Mouse (Mus musculus): Measurements from ENCODE around the gene Pbx1. TPM values are rescaled to one million over a fixed set of nuclear protein-coding genes. Genes with fewer than 3 reads are reported as not detected.

The Pbx1 gene
- polyA plus RNA-seq, 1 experiment from 2014 or later: 43.7 TPM

GRCm38 (mm10) chr1:168169052-168169779, 262.9 kb downstream of the Pbx1 start:
- Histone ChIP-seq H3K9me3 (ENCODE audit: control insufficient read depth, low read length) (no peaks in the 10 kb centered on the region), H3K27ac (replicated peaks; ENCODE audit: low read depth, low read length) (no peak overlapping the region), H3K27me3 (ENCODE audit: control insufficient read depth, insufficient read depth, low read length) (no peaks in the 10 kb centered on the region), H3K4me2 (ENCODE audit: low read depth, severe bottlenecking) (no peak overlapping the region), H3K9ac (ENCODE audit: low read length) (no peak overlapping the region), H3K4me1 (ENCODE audit: control insufficient read depth, insufficient read depth, low read length) (no peaks in the 10 kb centered on the region), H3K4me3 (ENCODE audit: low read depth, low read length) (no peak overlapping the region), H3K36me3 (ENCODE audit: control insufficient read depth, insufficient read depth, low read length) (no peaks in the 10 kb centered on the region)
- ATAC-seq (ENCODE audit: insufficient number of reproducible peaks, low FRiP score, low TSS enrichment, low read depth) (no peak), DNase-seq (ENCODE audit: low spot score) (no peak)
- 83% methylated on average over 10 of the region's 10 CpGs for WGBS

- H3K36me3 ChIP-seq (ENCODE audit: control insufficient read depth, insufficient read depth, low read length): no peaks in the 10 kb centered on the region
- no peaks in the 10 kb centered on the region for H3K4me1 ChIP-seq (ENCODE audit: control insufficient read depth, insufficient read depth, low read length)
- H3K4me3 ChIP-seq (ENCODE audit: low read depth, low read length): no peak overlapping the region
- WGBS: 88% methylated on average over 5 of the region's 5 CpGs
- no peak for DNase-seq (ENCODE audit: low spot score)
- H3K27ac ChIP-seq (replicated peaks; ENCODE audit: low read depth, low read length): no peak overlapping the region
- ATAC-seq (ENCODE audit: insufficient number of reproducible peaks, low FRiP score, low TSS enrichment, low read depth): no peak
- H3K9me3 ChIP-seq (ENCODE audit: control insufficient read depth, low read length): no peaks in the 10 kb centered on the region
- no peak overlapping the region for H3K4me2 ChIP-seq (ENCODE audit: low read depth, severe bottlenecking)
- H3K9ac ChIP-seq (ENCODE audit: low read length): no peak overlapping the region
- H3K27me3 ChIP-seq (ENCODE audit: control insufficient read depth, insufficient read depth, low read length): no peaks in the 10 kb centered on the region
Measured at GRCm38 (mm10) chr1:168167781-168168180, 264.3 kb downstream of the Pbx1 start.

GRCm38 (mm10) chr1:168166841-168167240, 265.2 kb downstream of the Pbx1 start:
- Histone ChIP-seq H3K4me1 (ENCODE audit: control insufficient read depth, insufficient read depth, low read length) (no peaks in the 10 kb centered on the region), H3K36me3 (ENCODE audit: control insufficient read depth, insufficient read depth, low read length) (no peaks in the 10 kb centered on the region), H3K9me3 (ENCODE audit: control insufficient read depth, low read length) (no peaks in the 10 kb centered on the region), H3K9ac (ENCODE audit: low read length) (no peak overlapping the region), H3K4me3 (ENCODE audit: low read depth, low read length) (no peak overlapping the region), H3K27me3 (ENCODE audit: control insufficient read depth, insufficient read depth, low read length) (no peaks in the 10 kb centered on the region), H3K27ac (replicated peaks; ENCODE audit: low read depth, low read length) (no peak overlapping the region), H3K4me2 (ENCODE audit: low read depth, severe bottlenecking) (no peak overlapping the region)
- DNase-seq (ENCODE audit: low spot score): no peak
- WGBS: 92% methylated on average over 2 of the region's 2 CpGs
- ATAC-seq (ENCODE audit: insufficient number of reproducible peaks, low FRiP score, low TSS enrichment, low read depth): no peak

GRCm38 (mm10) chr1:168164945-168165344, 267.1 kb downstream of the Pbx1 start:
- Histone ChIP-seq H3K27me3 (ENCODE audit: control insufficient read depth, insufficient read depth, low read length) (no peaks in the 10 kb centered on the region), H3K36me3 (ENCODE audit: control insufficient read depth, insufficient read depth, low read length) (no peaks in the 10 kb centered on the region), H3K4me3 (ENCODE audit: low read depth, low read length) (no peak overlapping the region), H3K27ac (replicated peaks; ENCODE audit: low read depth, low read length) (no peak overlapping the region), H3K4me1 (ENCODE audit: control insufficient read depth, insufficient read depth, low read length) (no peaks in the 10 kb centered on the region), H3K9me3 (ENCODE audit: control insufficient read depth, low read length) (no peaks in the 10 kb centered on the region), H3K4me2 (ENCODE audit: low read depth, severe bottlenecking) (no peak overlapping the region), H3K9ac (ENCODE audit: low read length) (no peak overlapping the region)
- 92% methylated on average over 3 of the region's 3 CpGs for WGBS
- ATAC-seq (ENCODE audit: insufficient number of reproducible peaks, low FRiP score, low TSS enrichment, low read depth) (no peak), DNase-seq (ENCODE audit: low spot score) (no peak)

- H3K27ac ChIP-seq (replicated peaks; ENCODE audit: low read depth, low read length): no peak overlapping the region
- H3K4me3 ChIP-seq (ENCODE audit: low read depth, low read length): no peak overlapping the region
- no peak overlapping the region for H3K4me2 ChIP-seq (ENCODE audit: low read depth, severe bottlenecking)
- no peaks in the 10 kb centered on the region for H3K4me1 ChIP-seq (ENCODE audit: control insufficient read depth, insufficient read depth, low read length)
- no peaks in the 10 kb centered on the region for H3K27me3 ChIP-seq (ENCODE audit: control insufficient read depth, insufficient read depth, low read length)
- H3K9ac ChIP-seq (ENCODE audit: low read length): no peak overlapping the region
- H3K36me3 ChIP-seq (ENCODE audit: control insufficient read depth, insufficient read depth, low read length): no peaks in the 10 kb centered on the region
- ATAC-seq (ENCODE audit: insufficient number of reproducible peaks, low FRiP score, low TSS enrichment, low read depth) (no peak), DNase-seq (ENCODE audit: low spot score) (no peak)
- no peaks in the 10 kb centered on the region for H3K9me3 ChIP-seq (ENCODE audit: control insufficient read depth, low read length)
- whole genome bisulfite sequencing: 61% methylated on average over 23 of the region's 23 CpGs
Measured at GRCm38 (mm10) chr1:168163521-168164233, 268.4 kb downstream of the Pbx1 start.

GRCm38 (mm10) chr1:168139138-168139682, 292.9 kb downstream of the Pbx1 start:
- H3K4me2 ChIP-seq (ENCODE audit: low read depth, severe bottlenecking): no peak overlapping the region
- DNase-seq (ENCODE audit: low spot score) (no peak), ATAC-seq (ENCODE audit: insufficient number of reproducible peaks, low FRiP score, low TSS enrichment, low read depth) (no peak)
- H3K27me3 ChIP-seq (ENCODE audit: control insufficient read depth, insufficient read depth, low read length): no peaks in the 10 kb centered on the region
- no peaks in the 10 kb centered on the region for H3K4me1 ChIP-seq (ENCODE audit: control insufficient read depth, insufficient read depth, low read length)
- no peaks in the 10 kb centered on the region for H3K36me3 ChIP-seq (ENCODE audit: control insufficient read depth, insufficient read depth, low read length)
- WGBS: 51% methylated on average over 6 of the region's 6 CpGs
- H3K9ac ChIP-seq (ENCODE audit: low read length): no peak overlapping the region
- H3K27ac ChIP-seq (replicated peaks; ENCODE audit: low read depth, low read length): no peak overlapping the region
- no peak overlapping the region for H3K4me3 ChIP-seq (ENCODE audit: low read depth, low read length)
- H3K9me3 ChIP-seq (ENCODE audit: control insufficient read depth, low read length): no peaks in the 10 kb centered on the region

GRCm38 (mm10) chr1:168138669-168139068, 293.4 kb downstream of the Pbx1 start:
- H3K9me3 ChIP-seq (ENCODE audit: control insufficient read depth, low read length): no peaks in the 10 kb centered on the region
- H3K27ac ChIP-seq (replicated peaks; ENCODE audit: low read depth, low read length): no peak overlapping the region
- no peaks in the 10 kb centered on the region for H3K4me1 ChIP-seq (ENCODE audit: control insufficient read depth, insufficient read depth, low read length)
- 72% methylated on average over 4 of the region's 4 CpGs for WGBS
- no peak overlapping the region for H3K4me3 ChIP-seq (ENCODE audit: low read depth, low read length)
- H3K9ac ChIP-seq (ENCODE audit: low read length): no peak overlapping the region
- no peak for ATAC-seq (ENCODE audit: insufficient number of reproducible peaks, low FRiP score, low TSS enrichment, low read depth)
- no peaks in the 10 kb centered on the region for H3K36me3 ChIP-seq (ENCODE audit: control insufficient read depth, insufficient read depth, low read length)
- no peak overlapping the region for H3K4me2 ChIP-seq (ENCODE audit: low read depth, severe bottlenecking)
- no peaks in the 10 kb centered on the region for H3K27me3 ChIP-seq (ENCODE audit: control insufficient read depth, insufficient read depth, low read length)
- DNase-seq (ENCODE audit: low spot score): no peak

- H3K4me1 ChIP-seq (ENCODE audit: control insufficient read depth, insufficient read depth, low read length): no peaks in the 10 kb centered on the region
- H3K36me3 ChIP-seq (ENCODE audit: control insufficient read depth, insufficient read depth, low read length): no peaks in the 10 kb centered on the region
- H3K9ac ChIP-seq (ENCODE audit: low read length): no peak overlapping the region
- H3K27ac ChIP-seq (replicated peaks; ENCODE audit: low read depth, low read length): no peak overlapping the region
- ATAC-seq (ENCODE audit: insufficient number of reproducible peaks, low FRiP score, low TSS enrichment, low read depth) (no peak), DNase-seq (ENCODE audit: low spot score) (no peak)
- no peak overlapping the region for H3K4me3 ChIP-seq (ENCODE audit: low read depth, low read length)
- H3K9me3 ChIP-seq (ENCODE audit: control insufficient read depth, low read length): no peaks in the 10 kb centered on the region
- WGBS: 91% methylated on average over 5 of the region's 5 CpGs
- H3K4me2 ChIP-seq (ENCODE audit: low read depth, severe bottlenecking): no peak overlapping the region
- no peaks in the 10 kb centered on the region for H3K27me3 ChIP-seq (ENCODE audit: control insufficient read depth, insufficient read depth, low read length)
Measured at GRCm38 (mm10) chr1:168137890-168138289, 294.2 kb downstream of the Pbx1 start.
